Comparison of ENCODE assay signal across 17 mouse cellular contexts in genomic region chr10:70483736-70484135, GRCm38 (mm10). TPM values are rescaled to one million over a fixed set of nuclear protein-coding genes. Genes with fewer than 3 reads are reported as not detected.
A peak's percentile ranks its signal among the peaks of the same experiment; 100 is the strongest.
DNase-seq lines count a peak whose midpoint lies in the region; TF ChIP-seq lines count a peak whose summit lies in the region.
"Had no signal": no experiment of that assay in that cellular context is flagged by ENCODE, and none has a peak within 500 bp of the region (broad histone marks: within the 10 kb centered on the region; RNA-seq: fewer than 3 reads in every experiment).

No protein-coding gene starts in this region.

- TF ChIP-seq POLR2A in brain, embryonic 14.5 days (IDR thresholded peaks at IDR 0.05; ENCODE audit: borderline replicate concordance, extremely low read depth, insufficient read depth, insufficient read length, poor library complexity, severe bottlenecking), result no peak

- TF ChIP-seq CTCF in layer of hippocampus, adult 2 months (conservative IDR thresholded peaks at IDR 0.05), result no peak
- no peak for TF ChIP-seq CTCF in brain, embryonic 14.5 days (IDR thresholded peaks at IDR 0.05; ENCODE audit: borderline replicate concordance, extremely low read depth, insufficient read depth, insufficient read length)

- peak overlapping the region; percentile 91 for H3K27ac ChIP-seq in layer of hippocampus, adult 2 months
- H3K27ac ChIP-seq: heart, embryonic 15.5 days; intestine, embryonic 15.5 days; limb, embryonic 15.5 days; macrophage had no signal

- DNase-seq in adrenal gland, adult 2 months, result peak; percentile 26
- DNase-seq in adrenal gland, adult 8-10 months, result no peak
- peak; percentile 42 for DNase-seq in heart, adult 8-10 months (ENCODE audit: low spot score)
- DNase-seq in heart, adult 9 months (ENCODE audit: low spot score in 2 of 2), result no peak
- DNase-seq in layer of hippocampus, adult 2 months (ENCODE audit: low spot score in 2 of 2), result no peak
- DNase-seq in layer of hippocampus, adult 9-11 months, result no peak
- peak; percentile 15 for DNase-seq in brain, embryonic 14.5 days (ENCODE audit: low read depth)
- DNase-seq in cerebellum, postnatal 4 days (ENCODE audit: low spot score in 2 of 2), result no peak
- DNase-seq: cerebellum, adult 9-11 months; retina, postnatal 1 day; thymus, adult 2 months had no signal

- H3K4me3 ChIP-seq in layer of hippocampus, adult 2 months, result no peak overlapping the region
- H3K4me3 ChIP-seq: embryonic facial prominence, embryonic 12.5 days; forebrain, embryonic 15.5 days; heart, embryonic 15.5 days; intestine, embryonic 15.5 days; limb, embryonic 15.5 days had no signal

RNA-seq across cellular contexts. Expression of gene Fam13c, which starts 43.5 kb away (rescaled TPM):
- total RNA-seq in adrenal gland, adult 2 months (2021), result 10 to 100 TPM; 12.8 to 27.5 TPM
- 5.7 and 6.0 TPM in 2 replicates for polyA plus RNA-seq in adrenal gland, adult 2 months (2012; rRNA removed)
- total RNA-seq in adrenal gland, adult 8-10 months (2022), result 10 to 100 TPM; 14.9 to 49.2 (median 28.9) TPM
- 1 to 10 TPM; 4.3 to 6.5 (median 5.4) TPM for total RNA-seq in heart, adult 8-10 months (2022)
- total RNA-seq in layer of hippocampus, adult 2 months (2021), result 10 to 100 TPM; 83.7 to 85.8 TPM
- polyA plus RNA-seq in brain, embryonic 14.5 days (2012; rRNA removed), result 10.0 and 18.7 TPM in 2 replicates
- polyA plus RNA-seq: macrophage had no signal

Comparison
In these comparisons a context has a peak if more than half of its experiments do, and no peak if none do; other contexts are left out.
1. DNase-seq: peak in adrenal gland, adult 2 months (single experiment), heart, adult 8-10 months (single experiment) and brain, embryonic 14.5 days (single experiment); none in adrenal gland, adult 8-10 months (single experiment), heart, adult 9 months (0 of 2), layer of hippocampus, adult 2 months (0 of 2), layer of hippocampus, adult 9-11 months (single experiment) and cerebellum, postnatal 4 days (0 of 2).